Comparison of ENCODE assay signal across 28 mouse cellular contexts in genomic region chr5:126565817-126566216, GRCm38 (mm10).
DNase-seq lines count a peak whose midpoint lies in the region; ATAC-seq and TF ChIP-seq lines count a peak whose summit lies in the region.
"Had no signal": no experiment of that assay in that cellular context is flagged by ENCODE, and none has a peak within 500 bp of the region (broad histone marks: within the 10 kb centered on the region; RNA-seq: fewer than 3 reads in every experiment).

No protein-coding gene starts in this region.

- peak; percentile 22 for DNase-seq in kidney, adult 2 months
- no peak for DNase-seq in kidney, adult 18-20 months
- DNase-seq in liver, postnatal 0 days, result no peak
- DNase-seq in liver, result no peak
- no peak for DNase-seq in kidney, postnatal 0 days (ENCODE audit: low spot score)
- DNase-seq in kidney, postnatal 36 days, result peak; percentile 2 to 13
- DNase-seq in gastrocnemius, postnatal 36 days, result no peak
- no peak for DNase-seq in frontal cortex, postnatal 14 days (ENCODE audit: low spot score in 2 of 2)
- DNase-seq: adrenal gland, adult 2 months; adrenal gland, postnatal 14 days; cerebellum, adult 11-12 months; cerebellum, adult 8-10 months; cerebellum, postnatal 10 days; cerebellum, postnatal 36 days; embryo, embryonic 11 days; gastrocnemius, postnatal 10 days; heart, adult 18-20 months; heart, postnatal 10 days; heart, postnatal 36 days had no signal

- TF ChIP-seq EP300 in liver, postnatal 0 days (IDR thresholded peaks at IDR 0.05; ENCODE audit: low read depth), result no peak

- WGBS in kidney, adult 2 months, result 58% methylated on average over 2 of the region's 2 CpGs
- 60% methylated on average over 2 of the region's 2 CpGs for WGBS in liver, postnatal 0 days (ENCODE audit: insufficient replicate concordance)
- WGBS in kidney, postnatal 0 days, result 74% methylated on average over 2 of the region's 2 CpGs

- no peak for TF ChIP-seq POLR2A in kidney, adult 2 months (IDR thresholded peaks at IDR 0.05; ENCODE audit: low read depth, low read length)

- TF ChIP-seq CTCF in kidney, adult 2 months (conservative IDR thresholded peaks at IDR 0.05; ENCODE audit: insufficient read depth, insufficient read length, low read depth, low read length), result no peak
- no peak for TF ChIP-seq CTCF in liver, postnatal 0 days (IDR thresholded peaks at IDR 0.05; ENCODE audit: low read depth)
- no peak for TF ChIP-seq CTCF in kidney, postnatal 0 days (IDR thresholded peaks at IDR 0.05; ENCODE audit: low read depth)

- intact Hi-C loops in gastrocnemius, postnatal 36 days (cut with DNase I), result no loop called here

- no peak overlapping the region for H3K4me2 ChIP-seq in liver, postnatal 0 days (ENCODE audit: low read depth, low read length)
- H3K4me2 ChIP-seq in kidney, postnatal 0 days (ENCODE audit: low read length), result no peak overlapping the region
- H3K4me2 ChIP-seq: embryonic facial prominence, embryonic 13.5 days; forebrain, embryonic 12.5 days; forebrain, embryonic 15.5 days; heart, embryonic 12.5 days; heart, embryonic 15.5 days; hindbrain, embryonic 14.5 days had no signal

- H3K27me3 ChIP-seq in kidney, adult 2 months (replicated peaks; ENCODE audit: control insufficient read depth, insufficient read depth, low read length), result no peaks in the 10 kb centered on the region
- no peaks in the 10 kb centered on the region for H3K27me3 ChIP-seq in liver, postnatal 0 days (ENCODE audit: insufficient read depth, low read length)
- no peaks in the 10 kb centered on the region for H3K27me3 ChIP-seq in kidney, postnatal 0 days (ENCODE audit: insufficient read depth, low read length)
- H3K27me3 ChIP-seq: embryonic facial prominence, embryonic 13.5 days; forebrain, embryonic 12.5 days; forebrain, embryonic 15.5 days; heart, embryonic 12.5 days; heart, embryonic 15.5 days had no signal

- H3K27ac ChIP-seq in kidney, adult 2 months (ENCODE audit: insufficient read depth, low read depth, low read length), result no peak overlapping the region
- no peak overlapping the region for H3K27ac ChIP-seq in liver, postnatal 0 days (ENCODE audit: low read depth)
- H3K27ac ChIP-seq in kidney, postnatal 0 days, result no peak overlapping the region
- H3K27ac ChIP-seq: embryonic facial prominence, embryonic 10.5 days; embryonic facial prominence, embryonic 13.5 days; forebrain, embryonic 12.5 days; forebrain, embryonic 15.5 days; heart, embryonic 15.5 days; hindbrain, embryonic 14.5 days had no signal

- H3K9ac ChIP-seq in liver, postnatal 0 days (replicated peaks), result no peak overlapping the region
- H3K9ac ChIP-seq in kidney, postnatal 0 days (ENCODE audit: low read depth, low read length), result no peak overlapping the region
- H3K9ac ChIP-seq: embryonic facial prominence, embryonic 13.5 days; forebrain, embryonic 12.5 days; forebrain, embryonic 15.5 days; heart, embryonic 12.5 days; heart, embryonic 15.5 days; hindbrain, embryonic 14.5 days had no signal

- no peak overlapping the region for H3K4me3 ChIP-seq in kidney, adult 2 months (ENCODE audit: insufficient read depth, low read depth, low read length)
- no peak overlapping the region for H3K4me3 ChIP-seq in liver, postnatal 0 days (ENCODE audit: low read depth, low read length)
- H3K4me3 ChIP-seq in kidney, postnatal 0 days (replicated peaks; ENCODE audit: low read depth, low read length), result no peak overlapping the region
- H3K4me3 ChIP-seq: embryonic facial prominence, embryonic 10.5 days; embryonic facial prominence, embryonic 13.5 days; erythroblast, embryonic 14.5 days; forebrain, embryonic 12.5 days; forebrain, embryonic 15.5 days; heart, embryonic 12.5 days; heart, embryonic 15.5 days had no signal

- H3K9me3 ChIP-seq in liver, postnatal 0 days (ENCODE audit: low read length), result no peaks in the 10 kb centered on the region
- no peaks in the 10 kb centered on the region for H3K9me3 ChIP-seq in kidney, postnatal 0 days (replicated peaks; ENCODE audit: low read length)
- H3K9me3 ChIP-seq: embryonic facial prominence, embryonic 10.5 days; embryonic facial prominence, embryonic 13.5 days; forebrain, embryonic 12.5 days; forebrain, embryonic 15.5 days; heart, embryonic 12.5 days; heart, embryonic 15.5 days had no signal

- H3K36me3 ChIP-seq in kidney, adult 2 months (ENCODE audit: control insufficient read depth, insufficient read depth, low read length), result no peaks in the 10 kb centered on the region
- no peaks in the 10 kb centered on the region for H3K36me3 ChIP-seq in liver, postnatal 0 days (replicated peaks; ENCODE audit: insufficient read depth, low read length)
- H3K36me3 ChIP-seq in kidney, postnatal 0 days (ENCODE audit: insufficient read depth, low read length), result no peaks in the 10 kb centered on the region
- H3K36me3 ChIP-seq: embryonic facial prominence, embryonic 10.5 days; embryonic facial prominence, embryonic 13.5 days; forebrain, embryonic 12.5 days; forebrain, embryonic 15.5 days; heart, embryonic 12.5 days; heart, embryonic 15.5 days had no signal

- H3K4me1 ChIP-seq in kidney, adult 2 months (ENCODE audit: control insufficient read depth, insufficient read depth, low read length), result no peaks in the 10 kb centered on the region
- no peaks in the 10 kb centered on the region for H3K4me1 ChIP-seq in liver, postnatal 0 days (ENCODE audit: insufficient read depth)
- no peaks in the 10 kb centered on the region for H3K4me1 ChIP-seq in kidney, postnatal 0 days (replicated peaks; ENCODE audit: insufficient read depth, low read length)
- H3K4me1 ChIP-seq: embryonic facial prominence, embryonic 10.5 days; embryonic facial prominence, embryonic 13.5 days; forebrain, embryonic 12.5 days; forebrain, embryonic 15.5 days; heart, embryonic 12.5 days; heart, embryonic 15.5 days had no signal

- peak; percentile 38; the same call in 1 of the 2 replicates for ATAC-seq in liver, postnatal 0 days
- ATAC-seq in kidney, postnatal 0 days (replicated peaks; ENCODE audit: low FRiP score, low read depth), result peak; percentile 57; the same call in 1 of the 2 replicates
- ATAC-seq: CD4-positive, CD25-positive, alpha-beta regulatory T cell, adult 4 months; forebrain, embryonic 15.5 days had no signal

Comparison
In these comparisons a context has a peak if more than half of its experiments do, and no peak if none do; other contexts are left out.
1. DNase-seq: peak in kidney, adult 2 months (single experiment) and kidney, postnatal 36 days (2 of 2); none in kidney, adult 18-20 months (single experiment), liver, postnatal 0 days (single experiment), liver (single experiment), kidney, postnatal 0 days (single experiment), gastrocnemius, postnatal 36 days (0 of 2) and frontal cortex, postnatal 14 days (0 of 2).